28 mouse cellular contexts compared by ENCODE assay signal in genomic region chr9:121541530-121541929, GRCm38 (mm10). TPM values are rescaled to one million over a fixed set of nuclear protein-coding genes. Genes with fewer than 3 reads are reported as not detected.
DNase-seq lines count a peak whose midpoint lies in the region; ATAC-seq and TF ChIP-seq lines count a peak whose summit lies in the region.
"Had no signal": no experiment of that assay in that cellular context is flagged by ENCODE, and none has a peak within 500 bp of the region (broad histone marks: within the 10 kb centered on the region; RNA-seq: fewer than 3 reads in every experiment).

No protein-coding gene starts in this region.

- peaks cover 4% of the 10 kb centered on the region; the same call in 1 of the 2 replicates for H3K4me1 ChIP-seq in forebrain, embryonic 10.5 days
- no peaks in the 10 kb centered on the region for H3K4me1 ChIP-seq in forebrain, embryonic 13.5 days
- H3K4me1 ChIP-seq in kidney, adult 2 months (ENCODE audit: control insufficient read depth, insufficient read depth, low read length) = no peaks in the 10 kb centered on the region
- no peaks in the 10 kb centered on the region for H3K4me1 ChIP-seq in midbrain, embryonic 11.5 days (ENCODE audit: control insufficient read depth, insufficient read depth, low read length)
- H3K4me1 ChIP-seq in midbrain, embryonic 16.5 days (ENCODE audit: control insufficient read depth, insufficient read depth, low read length) = no peaks in the 10 kb centered on the region
- H3K4me1 ChIP-seq: neural tube, embryonic 15.5 days had no signal

- DNase-seq in forebrain, embryonic 10.5 days (ENCODE audit: extremely low spot score, low spot score) = no peak
- no peak for DNase-seq in kidney, adult 2 months
- no peak for DNase-seq in kidney, adult 8-10 months
- no peak for DNase-seq in midbrain, embryonic 11.5 days (ENCODE audit: low spot score, missing footprints)
- DNase-seq: adrenal gland, postnatal 10 days; cerebellum, adult 11 months; cerebellum, adult 9-10 months; cerebellum, postnatal 36 days; gastrocnemius, postnatal 10 days; heart, postnatal 14 days; kidney, adult 18-20 months; layer of hippocampus, postnatal 36 days; left cerebral cortex, postnatal 4 days; liver; lung, adult 2 months; lung, postnatal 14 days; right cerebral cortex, adult 18-20 months; spleen, adult 18-20 months; thymus, postnatal 14 days had no signal

- H3ac ChIP-seq in myocyte (ENCODE audit: control insufficient read depth, insufficient read length) = no peak overlapping the region

- H3K27me3 ChIP-seq in forebrain, embryonic 10.5 days (ENCODE audit: poor library complexity, severe bottlenecking) = no peaks in the 10 kb centered on the region
- H3K27me3 ChIP-seq in forebrain, embryonic 13.5 days = no peaks in the 10 kb centered on the region
- no peaks in the 10 kb centered on the region for H3K27me3 ChIP-seq in kidney, adult 2 months (replicated peaks; ENCODE audit: control insufficient read depth, insufficient read depth, low read length)
- no peaks in the 10 kb centered on the region for H3K27me3 ChIP-seq in midbrain, embryonic 11.5 days (ENCODE audit: control insufficient read depth, insufficient read depth, low read length)
- H3K27me3 ChIP-seq in midbrain, embryonic 16.5 days (ENCODE audit: control insufficient read depth, insufficient read depth, low read depth, low read length) = no peaks in the 10 kb centered on the region
- H3K27me3 ChIP-seq in myocyte (ENCODE audit: control insufficient read depth, insufficient read depth, insufficient read length) = no peaks in the 10 kb centered on the region
- H3K27me3 ChIP-seq: neural tube, embryonic 15.5 days had no signal

- ATAC-seq in forebrain, embryonic 13.5 days = no peak
- no peak for ATAC-seq in midbrain, embryonic 11.5 days (ENCODE audit: low FRiP score)
- no peak for ATAC-seq in midbrain, embryonic 16.5 days
- ATAC-seq: inflammation-experienced regulatory T-cells, adult 6 months; Patski had no signal

- H3K27ac ChIP-seq in forebrain, embryonic 10.5 days = peak overlapping the region; percentile 53; the same call in 1 of the 2 replicates
- no peak overlapping the region for H3K27ac ChIP-seq in forebrain, embryonic 13.5 days
- H3K27ac ChIP-seq in kidney, adult 2 months (ENCODE audit: insufficient read depth, low read depth, low read length) = peak overlapping the region; percentile 52; the same call in 1 of the 2 replicates
- peak overlapping the region; percentile 30; the same call in 1 of the 2 replicates for H3K27ac ChIP-seq in midbrain, embryonic 11.5 days (ENCODE audit: low read depth, low read length)
- no peak overlapping the region for H3K27ac ChIP-seq in midbrain, embryonic 16.5 days (ENCODE audit: low read length)
- H3K27ac ChIP-seq: hindbrain, embryonic 14.5 days; kidney, postnatal 0 days; liver, embryonic 14.5 days; neural tube, embryonic 15.5 days had no signal

- H3K4me3 ChIP-seq in forebrain, embryonic 10.5 days = no peak overlapping the region
- no peak overlapping the region for H3K4me3 ChIP-seq in forebrain, embryonic 13.5 days
- H3K4me3 ChIP-seq in kidney, adult 2 months (ENCODE audit: insufficient read depth, low read depth, low read length) = no peak overlapping the region
- no peak overlapping the region for H3K4me3 ChIP-seq in midbrain, embryonic 11.5 days (ENCODE audit: low read depth, low read length)
- no peak overlapping the region for H3K4me3 ChIP-seq in midbrain, embryonic 16.5 days (ENCODE audit: low read depth, low read length)
- H3K4me3 ChIP-seq in myocyte = no peak overlapping the region
- H3K4me3 ChIP-seq: neural tube, embryonic 15.5 days had no signal

- no peaks in the 10 kb centered on the region; the same call in 1 of the 2 replicates for H3K9me3 ChIP-seq in forebrain, embryonic 10.5 days
- 0 out of 2 replicates have a peak, but pooled peaks cover 4% of the 10 kb centered on the region for H3K9me3 ChIP-seq in forebrain, embryonic 13.5 days (replicated peaks)
- H3K9me3 ChIP-seq in midbrain, embryonic 11.5 days (ENCODE audit: control insufficient read depth, low read length) = no peaks in the 10 kb centered on the region; the same call in 1 of the 2 replicates
- peaks cover 2% of the 10 kb centered on the region; the same call in 1 of the 2 replicates for H3K9me3 ChIP-seq in midbrain, embryonic 16.5 days (replicated peaks; ENCODE audit: control insufficient read depth, low read length, poor library complexity, severe bottlenecking)

- TF ChIP-seq POLR2A in kidney, adult 2 months (IDR thresholded peaks at IDR 0.05; ENCODE audit: low read depth, low read length) = no peak
- TF ChIP-seq POLR2A in myocyte (IDR thresholded peaks at IDR 0.05; ENCODE audit: insufficient read length, low read depth) = no peak

- no peak for TF ChIP-seq CTCF in kidney, adult 2 months (conservative IDR thresholded peaks at IDR 0.05; ENCODE audit: insufficient read depth, insufficient read length, low read depth, low read length)

- H3K79me2 ChIP-seq in myocyte (ENCODE audit: control insufficient read depth, insufficient read depth) = no peaks in the 10 kb centered on the region

- H3K9ac ChIP-seq in forebrain, embryonic 13.5 days = no peak overlapping the region
- no peak overlapping the region for H3K9ac ChIP-seq in midbrain, embryonic 11.5 days (ENCODE audit: low read length)
- no peak overlapping the region for H3K9ac ChIP-seq in midbrain, embryonic 16.5 days (ENCODE audit: low read depth, low read length)
- H3K9ac ChIP-seq: hindbrain, embryonic 14.5 days; liver, embryonic 14.5 days; neural tube, embryonic 15.5 days had no signal

- H3K4me2 ChIP-seq in forebrain, embryonic 13.5 days = no peak overlapping the region
- H3K4me2 ChIP-seq in midbrain, embryonic 11.5 days = no peak overlapping the region
- no peak overlapping the region for H3K4me2 ChIP-seq in midbrain, embryonic 16.5 days (ENCODE audit: low read length)
- no peak overlapping the region for H3K4me2 ChIP-seq in myocyte (ENCODE audit: low read depth)
- H3K4me2 ChIP-seq: hindbrain, embryonic 14.5 days; neural tube, embryonic 15.5 days had no signal

- no peaks in the 10 kb centered on the region for H3K36me3 ChIP-seq in forebrain, embryonic 10.5 days (replicated peaks)
- H3K36me3 ChIP-seq in forebrain, embryonic 13.5 days (ENCODE audit: poor library complexity, severe bottlenecking) = no peaks in the 10 kb centered on the region
- no peaks in the 10 kb centered on the region for H3K36me3 ChIP-seq in kidney, adult 2 months (ENCODE audit: control insufficient read depth, insufficient read depth, low read length)
- no peaks in the 10 kb centered on the region for H3K36me3 ChIP-seq in midbrain, embryonic 11.5 days (ENCODE audit: control insufficient read depth, insufficient read depth, low read length)
- no peaks in the 10 kb centered on the region for H3K36me3 ChIP-seq in midbrain, embryonic 16.5 days (ENCODE audit: control insufficient read depth, insufficient read depth, low read length)
- no peaks in the 10 kb centered on the region for H3K36me3 ChIP-seq in myocyte (ENCODE audit: control insufficient read depth, insufficient read depth)
- H3K36me3 ChIP-seq: neural tube, embryonic 15.5 days had no signal

TF ChIP-seq in myocyte, 11 proteins besides CTCF, POLR2A, EP300 and RAD21:
- TF ChIP-seq TCF3 (IDR thresholded peaks at IDR 0.05; ENCODE audit: insufficient read length, low read depth) = peak; percentile 80
- TF ChIP-seq MYOG (IDR thresholded peaks at IDR 0.05; ENCODE audit: control insufficient read depth in 1 of 3, insufficient read depth in 1 of 3, insufficient read length in 2 of 3, low read depth in 2 of 3) = peak in 2 of 3 experiments; percentile 66 to 91
- TF ChIP-seq TCF12 (IDR thresholded peaks at IDR 0.05; ENCODE audit: insufficient read depth, poor library complexity, severe bottlenecking) = peak; percentile 39
- TF ChIP-seq MYOD1 (IDR thresholded peaks at IDR 0.05; ENCODE audit: control insufficient read depth in 1 of 3, insufficient read length in 2 of 3, low read depth in 2 of 3) = peak in 2 of 3 experiments; percentile 86
- no peak for TF ChIP-seq SRF (IDR thresholded peaks at IDR 0.05; ENCODE audit: control insufficient read depth, insufficient read length, low read depth)

RNA-seq across cellular contexts. Expression of gene Cck, which starts 46.0 kb away (rescaled TPM):
- polyA plus RNA-seq in forebrain, embryonic 10.5 days (2016; fragmentation: Nextera tagmentation; extraction: Ambion mirVana) = 0.64 and 0.66 TPM in 2 replicates
- polyA plus RNA-seq in forebrain, embryonic 13.5 days (2015; fragmentation: Nextera tagmentation; extraction: Ambion mirVana) = 11.0 and 40.0 TPM in 2 replicates
- 82.6 and 87.7 TPM in 2 replicates for polyA plus RNA-seq in kidney, adult 2 months (2012; rRNA removed)
- polyA plus RNA-seq in midbrain, embryonic 11.5 days (2014; fragmentation: Nextera tagmentation; extraction: Ambion mirVana) = 8.7 and 8.8 TPM in 2 replicates
- 26.5 and 41.5 TPM in 2 replicates for polyA plus RNA-seq in midbrain, embryonic 16.5 days (2015; fragmentation: Nextera tagmentation; extraction: Ambion mirVana)
- polyA plus RNA-seq in myocyte (2012; fragmentation: generic; extraction: Trizol) = 0.10 TPM
- polyA plus RNA-seq: inflammation-experienced regulatory T-cells, adult 6 months; Patski had no signal

Comparison
In these comparisons a context has a peak if more than half of its experiments do, and no peak if none do; other contexts are left out.
1. H3K27ac ChIP-seq: peak in forebrain, embryonic 10.5 days (single experiment), kidney, adult 2 months (single experiment) and midbrain, embryonic 11.5 days (single experiment); none in forebrain, embryonic 13.5 days (single experiment) and midbrain, embryonic 16.5 days (single experiment).